Mouse (Mus musculus) T-helper 2 cell (primary cell): Measurements from ENCODE around the gene Gm21028.
"Not testable (repeated sequence)": the region's sequence is repeated elsewhere in the genome, so short reads cannot be mapped to it uniquely, and the experiment has no call there.

Experiments used
- in situ Hi-C: fragments of 300-600 bp; cut with MboI, MseI; formaldehyde crosslinking; loops from one replicate; pipeline ENCODE4 v1.15.1; 2025; ENCODE audit warnings: high pct_unique_total_duplicates

The Gm21028 gene

DNA sequence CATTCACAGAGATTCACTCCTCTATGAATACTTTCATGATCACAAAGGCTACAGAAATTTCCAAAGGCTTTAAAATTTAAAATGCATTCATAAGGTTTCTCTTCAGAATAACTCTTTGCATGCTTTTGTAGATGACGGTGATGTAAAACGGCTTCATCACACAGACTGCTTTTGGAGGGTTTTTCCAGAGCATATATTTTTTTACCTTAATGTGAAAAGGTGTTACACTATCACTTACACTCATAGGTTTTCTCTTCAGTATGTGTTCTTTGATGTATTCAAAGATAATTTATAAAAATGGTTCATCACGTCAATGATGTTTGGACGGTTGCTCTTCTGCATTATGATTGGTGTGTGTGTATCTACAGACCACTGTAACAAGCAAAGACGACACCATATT lies at the start of gene Gm21028:
TSS of gene Gm21028 (minus strand) at position 101 of the 400 bp plus-strand sequence.
- in situ Hi-C loops: no loop called here

- in situ Hi-C loops: not testable (repeated sequence)
Observed at GRCm38 (mm10) chr7:42595666-42596065, 17.3 kb upstream of the Gm21028 start.

DNA sequence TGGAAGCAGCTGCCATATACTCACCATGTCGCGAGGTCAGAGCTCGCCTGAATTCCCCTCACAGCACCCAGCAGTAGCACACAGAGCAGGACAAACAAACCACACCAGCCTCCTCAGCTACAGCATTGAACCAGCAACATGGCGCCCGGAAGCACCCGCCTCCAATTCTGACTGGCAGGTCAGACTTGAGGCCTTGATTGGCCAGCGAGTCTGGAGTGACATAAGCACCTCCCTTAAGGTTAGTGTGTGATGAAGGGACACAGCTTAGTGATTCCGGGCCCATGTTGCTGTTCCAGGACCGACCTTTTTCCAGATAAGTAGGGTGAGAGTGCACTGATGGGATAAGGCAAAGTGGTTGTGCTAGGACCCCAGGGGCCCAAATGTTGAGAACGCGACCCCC lies 14.0 kb upstream of the Gm21028 start, which contains the start of gene Zfp977:
TSS of gene Zfp977 (minus strand) at position 135 of the 400 bp plus-strand sequence.
- in situ Hi-C loops: not testable (repeated sequence)

DNA sequence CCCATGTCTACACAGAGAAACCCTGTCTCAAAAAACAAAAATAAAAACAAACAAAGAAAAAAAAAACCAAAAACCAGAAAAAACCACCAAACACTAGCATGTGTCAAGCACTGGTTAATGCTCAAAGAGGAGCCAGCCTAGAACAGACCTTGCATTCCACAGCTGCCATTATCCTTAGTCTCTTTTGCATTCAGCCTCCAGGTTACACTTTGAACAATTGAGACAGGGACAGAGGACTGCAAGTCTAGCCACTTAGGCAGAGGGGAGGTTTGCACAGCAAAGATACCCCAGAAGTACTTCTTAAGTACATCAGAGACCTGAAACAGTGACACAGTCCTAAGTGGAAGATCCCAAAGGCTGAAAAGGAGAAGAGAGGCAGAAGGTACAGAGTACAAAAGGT lies 12.9 kb upstream of the Gm21028 start:
- in situ Hi-C loops: not testable (repeated sequence)

GRCm38 (mm10) chr7:42551766-42552165 lies 26.6 kb downstream of the Gm21028 start:
- in situ Hi-C loops: no loop called here
